Mouse (Mus musculus) E14TG2a.4 (cell line): Measurements from ENCODE around the gene Smarcad1.
"Not testable (repeated sequence)": the region's sequence is repeated elsewhere in the genome, so short reads cannot be mapped to it uniquely, and the experiment has no call there.

Experiments
- H3K27me3 ChIP-seq: 2 replicates; pipeline ENCODE4 v1.6.1; 2014; ENCODE audit warnings: low read length, control low read depth; ENCODE audit not compliant: insufficient read depth
- H3K36me3 ChIP-seq: 2 replicates; pipeline ENCODE4 v1.6.1; 2014; ENCODE audit warnings: low read length, control low read depth; ENCODE audit not compliant: insufficient read depth
- H3K4me1 ChIP-seq: replicated peaks from 2 replicates; pipeline ENCODE4 v1.6.1; 2014; ENCODE audit warnings: low read depth, low read length, control low read depth
- H3K4me3 ChIP-seq: replicated peaks from 2 replicates; pipeline ENCODE4 v1.5.1; 2014; ENCODE audit warnings: mild to moderate bottlenecking, low read length
- H3K9me3 ChIP-seq: 2 replicates; pipeline ENCODE4 v1.6.1; 2014; ENCODE audit warnings: low read length, control low read depth
- CTCF ChIP-seq: conservative IDR thresholded peaks from 2 replicates; pipeline ENCODE4 v1.5.1; 2014; ENCODE audit warnings: low read length
- NANOG ChIP-seq: IDR thresholded peaks from 2 replicates; pipeline ENCODE4 v1.6.1; 2014; ENCODE audit warnings: borderline replicate concordance, low read length, mixed read lengths
- POU5F1 ChIP-seq: IDR thresholded peaks from 2 replicates; pipeline ENCODE4 v1.6.1; 2014; ENCODE audit warnings: low read length, borderline replicate concordance

Gene Smarcad1

GRCm38 (mm10) chr6:65056620-65057019 lies 14.2 kb downstream of the Smarcad1 start:
- TF ChIP-seq NANOG, result no peak
- H3K9me3 ChIP-seq, result no peaks in the 10 kb centered on the region
- no peaks in the 10 kb centered on the region for H3K27me3 ChIP-seq
- no peak overlapping the region for H3K4me3 ChIP-seq
- peaks cover 81% of the 10 kb centered on the region for H3K4me1 ChIP-seq
- H3K36me3 ChIP-seq, result peaks cover 82% of the 10 kb centered on the region

- H3K4me3 ChIP-seq, H3K9me3 ChIP-seq, H3K27me3 ChIP-seq: not testable (repeated sequence)
- Histone ChIP-seq H3K4me1 (peaks cover 80% of the 10 kb centered on the region), H3K36me3 (peaks cover 80% of the 10 kb centered on the region)
- TF ChIP-seq CTCF, result peak; percentile 40
These were observed 14.8 kb downstream of the Smarcad1 start for GRCm38 (mm10) chr6:65057137-65057536.

GRCm38 (mm10) chr6:65061049-65061448 lies 18.7 kb downstream of the Smarcad1 start:
- peaks cover 82% of the 10 kb centered on the region for H3K4me1 ChIP-seq
- no peaks in the 10 kb centered on the region for H3K27me3 ChIP-seq
- no peak for TF ChIP-seq POU5F1
- TF ChIP-seq NANOG, result peak; percentile 76; the same call in 1 of the 2 replicates
- TF ChIP-seq CTCF, result no peak
- peaks cover 84% of the 10 kb centered on the region for H3K36me3 ChIP-seq
- H3K4me3 ChIP-seq, result peak overlapping the region; percentile 60
- H3K9me3 ChIP-seq, result no peaks in the 10 kb centered on the region

GRCm38 (mm10) chr6:65075201-65075600 lies 32.8 kb downstream of the Smarcad1 start:
- no peaks in the 10 kb centered on the region for H3K9me3 ChIP-seq
- TF ChIP-seq CTCF (no peak), NANOG (no peak), POU5F1 (no peak)
- H3K36me3 ChIP-seq, result peaks cover 90% of the 10 kb centered on the region
- peaks cover 13% of the 10 kb centered on the region; the same call in 1 of the 2 replicates for H3K4me1 ChIP-seq
- no peak overlapping the region for H3K4me3 ChIP-seq
- no peaks in the 10 kb centered on the region for H3K27me3 ChIP-seq

- H3K27me3 ChIP-seq, result no peaks in the 10 kb centered on the region
- peak; percentile 67 for TF ChIP-seq CTCF
- no peak for TF ChIP-seq NANOG
- H3K4me1 ChIP-seq, result peaks cover 28% of the 10 kb centered on the region
- H3K36me3 ChIP-seq, result peaks cover 87% of the 10 kb centered on the region
- H3K4me3 ChIP-seq, result no peak overlapping the region
- no peaks in the 10 kb centered on the region for H3K9me3 ChIP-seq
These were observed 36.8 kb downstream of the Smarcad1 start for GRCm38 (mm10) chr6:65079139-65079538.

- H3K27me3 ChIP-seq, result no peaks in the 10 kb centered on the region
- H3K4me1 ChIP-seq, result no peaks in the 10 kb centered on the region
- TF ChIP-seq POU5F1 (no peak), CTCF (no peak), NANOG (no peak)
- H3K4me3 ChIP-seq, result no peak overlapping the region
- H3K9me3 ChIP-seq, result no peaks in the 10 kb centered on the region
- H3K36me3 ChIP-seq, result peaks cover 95% of the 10 kb centered on the region
These were observed 72.5 kb downstream of the Smarcad1 start for GRCm38 (mm10) chr6:65114902-65115301.

- H3K9me3 ChIP-seq, result no peaks in the 10 kb centered on the region
- no peak overlapping the region for H3K4me3 ChIP-seq
- H3K36me3 ChIP-seq, result peaks cover 94% of the 10 kb centered on the region
- H3K27me3 ChIP-seq, result no peaks in the 10 kb centered on the region
- TF ChIP-seq CTCF, result no peak
- peaks cover 6% of the 10 kb centered on the region; the same call in 1 of the 2 replicates for H3K4me1 ChIP-seq
These were observed 75.2 kb downstream of the Smarcad1 start for GRCm38 (mm10) chr6:65117540-65117939.

- peaks cover 29% of the 10 kb centered on the region for H3K36me3 ChIP-seq
- no peak overlapping the region for H3K4me3 ChIP-seq
- no peaks in the 10 kb centered on the region; the same call in 1 of the 2 replicates for H3K4me1 ChIP-seq
- no peaks in the 10 kb centered on the region for H3K27me3 ChIP-seq
- peak; percentile 61 for TF ChIP-seq CTCF
- TF ChIP-seq POU5F1, result no peak
- no peaks in the 10 kb centered on the region for H3K9me3 ChIP-seq
These were observed 83.8 kb downstream of the Smarcad1 start for GRCm38 (mm10) chr6:65126074-65126726.

- Histone ChIP-seq H3K9me3 (no peaks in the 10 kb centered on the region), H3K4me3 (no peak overlapping the region), H3K4me1 (no peaks in the 10 kb centered on the region; the same call in 1 of the 2 replicates), H3K36me3 (no peaks in the 10 kb centered on the region), H3K27me3 (no peaks in the 10 kb centered on the region)
- TF ChIP-seq NANOG, result no peak
- no peak for TF ChIP-seq POU5F1
- no peak for TF ChIP-seq CTCF
These were observed 90.0 kb downstream of the Smarcad1 start for GRCm38 (mm10) chr6:65132376-65132775.
